Mouse (Mus musculus) heart, embryonic 13.5 days (tissue): ENCODE measurements around the gene Sema5a. TPM values are rescaled to one million over a fixed set of nuclear protein-coding genes. Genes with fewer than 3 reads are reported as not detected.

Source experiments
- ATAC-seq: fragments of 200-750 bp; cut with Nextera tagmentation; 2 replicates; pipeline ENCODE4 v1.8.0; 2017; ENCODE audit warnings: moderate TSS enrichment; ENCODE audit not compliant: insufficient number of reproducible peaks, low FRiP score, low TSS enrichment; ENCODE audit errors: extremely low read depth
- H3K27ac ChIP-seq: fragments of 300-500 bp; sonication (generic); replicated peaks from 2 replicates; pipeline ENCODE4 v1.5.1; 2015; ENCODE audit warnings: moderate library complexity, mild to moderate bottlenecking, inconsistent platforms
- H3K27me3 ChIP-seq: fragments of 300-500 bp; sonication (generic); replicated peaks from 2 replicates; pipeline ENCODE4 v1.6.1; 2015; ENCODE audit warnings: mild to moderate bottlenecking, inconsistent platforms
- H3K36me3 ChIP-seq: fragments of 300-500 bp; sonication (generic); 2 replicates; pipeline ENCODE4 v1.6.1; 2015; ENCODE audit warnings: mild to moderate bottlenecking, inconsistent platforms
- H3K4me1 ChIP-seq: fragments of 300-500 bp; sonication (generic); 2 replicates; pipeline ENCODE4 v1.6.1; 2015; ENCODE audit warnings: inconsistent platforms
- H3K4me2 ChIP-seq: fragments of 300-500 bp; sonication (generic); 2 replicates; pipeline ENCODE4 v1.6.1; 2015; ENCODE audit warnings: inconsistent platforms, mild to moderate bottlenecking, moderate library complexity
- H3K4me3 ChIP-seq: fragments of 300-500 bp; sonication (generic); 2 replicates; pipeline ENCODE4 v1.5.1; 2015; ENCODE audit warnings: moderate library complexity, mild to moderate bottlenecking, inconsistent platforms
- H3K9ac ChIP-seq: fragments of 300-500 bp; sonication (generic); 2 replicates; pipeline ENCODE4 v1.6.1; 2015; ENCODE audit warnings: inconsistent platforms, mild to moderate bottlenecking, moderate library complexity
- H3K9me3 ChIP-seq: fragments of 300-500 bp; sonication (generic); 2 replicates; pipeline ENCODE4 v1.6.1; 2016; ENCODE audit warnings: inconsistent platforms
- WGBS: fragments of 180-500 bp; shearing (Covaris S2); methylation state at CpG from one replicate; pipeline ENCODE4 v1.1.7; 2015; ENCODE audit warnings: mixed read lengths; 5-methylcytosine and 5-hydroxymethylcytosine counted together
- polyA plus RNA-seq: library from polyadenylated mRNA; unstranded; fragments of >200 nt; fragmentation: Nextera tagmentation; extraction: Ambion mirVana; gene quantifications from 2 replicates; pipeline ENCODE4 v1.2.1, GENCODE M21; 2015

Sema5a gene
- polyA plus RNA-seq, 1 experiment from 2014 or later: 6.3 TPM

GRCm38 (mm10) chr15:32275020-32275419 lies 30.4 kb downstream of the Sema5a start:
- Histone ChIP-seq H3K9ac (no peak overlapping the region), H3K4me3 (no peak overlapping the region), H3K4me1 (peaks cover 18% of the 10 kb centered on the region), H3K27me3 (no peaks in the 10 kb centered on the region), H3K27ac (no peak overlapping the region), H3K4me2 (no peak overlapping the region), H3K36me3 (0 out of 2 replicates have a peak, but pooled peaks cover 2% of the 10 kb centered on the region), H3K9me3 (no peaks in the 10 kb centered on the region)
- no peak for ATAC-seq
- WGBS: 66% methylated on average over 5 of the region's 5 CpGs

- H3K27ac ChIP-seq: peak overlapping the region; percentile 48; the same call in 1 of the 2 replicates
- no peak for ATAC-seq
These were observed 34.0 kb downstream of the Sema5a start for GRCm38 (mm10) chr15:32278600-32278999.

GRCm38 (mm10) chr15:32281374-32281773 lies 36.8 kb downstream of the Sema5a start:
- Histone ChIP-seq H3K9me3 (no peaks in the 10 kb centered on the region), H3K27me3 (no peaks in the 10 kb centered on the region)

More at GRCm38 (mm10) chr15:32278600-32278999, 34.0 kb downstream of the Sema5a start:
- 22% methylated on average over 2 of the region's 2 CpGs for WGBS
- H3K9ac ChIP-seq: peak overlapping the region; percentile 40; the same call in 1 of the 2 replicates
- peaks cover 36% of the 10 kb centered on the region for H3K4me1 ChIP-seq
- H3K36me3 ChIP-seq: no peaks in the 10 kb centered on the region
- no peaks in the 10 kb centered on the region for H3K9me3 ChIP-seq
- H3K4me3 ChIP-seq: no peak overlapping the region
- no peak overlapping the region for H3K4me2 ChIP-seq
- no peaks in the 10 kb centered on the region for H3K27me3 ChIP-seq

GRCm38 (mm10) chr15:32284688-32285087 lies 40.1 kb downstream of the Sema5a start:
- Histone ChIP-seq H3K4me2 (no peak overlapping the region), H3K27me3 (no peaks in the 10 kb centered on the region), H3K36me3 (no peaks in the 10 kb centered on the region), H3K9ac (no peak overlapping the region), H3K4me1 (peaks cover 37% of the 10 kb centered on the region), H3K27ac (no peak overlapping the region), H3K4me3 (no peak overlapping the region), H3K9me3 (no peaks in the 10 kb centered on the region)
- WGBS: 64% methylated on average over 2 of the region's 2 CpGs
- ATAC-seq: no peak

More at GRCm38 (mm10) chr15:32281374-32281773, 36.8 kb downstream of the Sema5a start:
- no peak for ATAC-seq
- peaks cover 31% of the 10 kb centered on the region for H3K4me1 ChIP-seq
- no peaks in the 10 kb centered on the region for H3K36me3 ChIP-seq
- no peak overlapping the region for H3K4me3 ChIP-seq
- H3K4me2 ChIP-seq: no peak overlapping the region
- no peak overlapping the region for H3K9ac ChIP-seq
- H3K27ac ChIP-seq: peak overlapping the region; percentile 57
- WGBS: 44% methylated on average over 4 of the region's 4 CpGs

GRCm38 (mm10) chr15:32286296-32286695 lies 41.7 kb downstream of the Sema5a start:
- no peaks in the 10 kb centered on the region for H3K36me3 ChIP-seq
- ATAC-seq: no peak
- no peaks in the 10 kb centered on the region for H3K27me3 ChIP-seq
- H3K27ac ChIP-seq: no peak overlapping the region
- no peak overlapping the region for H3K9ac ChIP-seq
- no peak overlapping the region for H3K4me2 ChIP-seq
- no peak overlapping the region for H3K4me3 ChIP-seq
- no peaks in the 10 kb centered on the region for H3K9me3 ChIP-seq
- peaks cover 35% of the 10 kb centered on the region for H3K4me1 ChIP-seq
- WGBS: 68% methylated on average over 3 of the region's 3 CpGs

- Histone ChIP-seq H3K4me2 (peak overlapping the region; percentile 36), H3K27ac (peak overlapping the region; percentile 80), H3K27me3 (no peaks in the 10 kb centered on the region), H3K9me3 (no peaks in the 10 kb centered on the region), H3K9ac (0 out of 2 replicates have a peak overlapping the region, but pooled peaks have one; percentile 30), H3K4me1 (peaks cover 25% of the 10 kb centered on the region), H3K36me3 (no peaks in the 10 kb centered on the region), H3K4me3 (no peak overlapping the region)
- 5% methylated on average over 6 of the region's 6 CpGs for WGBS
- ATAC-seq: no peak
These were observed 43.9 kb downstream of the Sema5a start for GRCm38 (mm10) chr15:32288480-32288879.

GRCm38 (mm10) chr15:32291000-32291399 lies 46.4 kb downstream of the Sema5a start:
- Histone ChIP-seq H3K4me1 (peaks cover 25% of the 10 kb centered on the region), H3K4me2 (no peak overlapping the region), H3K36me3 (no peaks in the 10 kb centered on the region), H3K27me3 (no peaks in the 10 kb centered on the region), H3K27ac (no peak overlapping the region), H3K4me3 (no peak overlapping the region), H3K9me3 (no peaks in the 10 kb centered on the region), H3K9ac (no peak overlapping the region)
- no peak for ATAC-seq
- 77% methylated on average over 3 of the region's 3 CpGs for WGBS

- no peaks in the 10 kb centered on the region for H3K27me3 ChIP-seq
- H3K36me3 ChIP-seq: no peaks in the 10 kb centered on the region
- ATAC-seq: no peak
- H3K27ac ChIP-seq: no peak overlapping the region
- H3K4me2 ChIP-seq: no peak overlapping the region
- no peaks in the 10 kb centered on the region for H3K9me3 ChIP-seq
- no peak overlapping the region for H3K9ac ChIP-seq
- no peaks in the 10 kb centered on the region for H3K4me1 ChIP-seq
- no peak overlapping the region for H3K4me3 ChIP-seq
- WGBS: 76% methylated on average over 6 of the region's 6 CpGs
These were observed 51.9 kb downstream of the Sema5a start for GRCm38 (mm10) chr15:32296523-32296922.

- H3K4me3 ChIP-seq: no peak overlapping the region
- no peaks in the 10 kb centered on the region for H3K4me1 ChIP-seq
- no peak for ATAC-seq
- no peak overlapping the region for H3K4me2 ChIP-seq
- no peak overlapping the region for H3K9ac ChIP-seq
- no peak overlapping the region for H3K27ac ChIP-seq
- H3K27me3 ChIP-seq: no peaks in the 10 kb centered on the region
- no peaks in the 10 kb centered on the region for H3K36me3 ChIP-seq
- WGBS: 61% methylated on average over 5 of the region's 5 CpGs
- no peaks in the 10 kb centered on the region for H3K9me3 ChIP-seq
These were observed 52.7 kb downstream of the Sema5a start for GRCm38 (mm10) chr15:32297266-32297665.

GRCm38 (mm10) chr15:32298525-32298924 lies 53.9 kb downstream of the Sema5a start:
- no peaks in the 10 kb centered on the region for H3K27me3 ChIP-seq
- WGBS: 63% methylated on average over 6 of the region's 6 CpGs
- H3K36me3 ChIP-seq: no peaks in the 10 kb centered on the region
- no peak overlapping the region for H3K9ac ChIP-seq
- H3K4me3 ChIP-seq: no peak overlapping the region
- H3K27ac ChIP-seq: no peak overlapping the region
- no peaks in the 10 kb centered on the region for H3K4me1 ChIP-seq
- no peak for ATAC-seq
- no peak overlapping the region for H3K4me2 ChIP-seq
- H3K9me3 ChIP-seq: no peaks in the 10 kb centered on the region

GRCm38 (mm10) chr15:32300991-32301390 lies 56.4 kb downstream of the Sema5a start:
- H3K27me3 ChIP-seq: no peaks in the 10 kb centered on the region
- no peaks in the 10 kb centered on the region for H3K9me3 ChIP-seq
- no peak overlapping the region for H3K27ac ChIP-seq
- H3K4me3 ChIP-seq: no peak overlapping the region
- no peaks in the 10 kb centered on the region for H3K36me3 ChIP-seq
- no peak overlapping the region for H3K4me2 ChIP-seq
- no peak for ATAC-seq
- 82% methylated on average over 4 of the region's 4 CpGs for WGBS
- no peak overlapping the region for H3K9ac ChIP-seq
- H3K4me1 ChIP-seq: peaks cover 2% of the 10 kb centered on the region; the same call in 1 of the 2 replicates

- 42% methylated on average over 6 of the region's 6 CpGs for WGBS
- Histone ChIP-seq H3K4me1 (peaks cover 19% of the 10 kb centered on the region), H3K27ac (no peak overlapping the region), H3K36me3 (no peaks in the 10 kb centered on the region), H3K9me3 (no peaks in the 10 kb centered on the region), H3K9ac (no peak overlapping the region), H3K27me3 (no peaks in the 10 kb centered on the region), H3K4me3 (no peak overlapping the region), H3K4me2 (no peak overlapping the region)
- ATAC-seq: no peak
These were observed 62.1 kb downstream of the Sema5a start for GRCm38 (mm10) chr15:32306557-32307243.
